Mouse (Mus musculus) adrenal gland, postnatal 25 days (tissue): ENCODE data around the gene Maff. TPM values are rescaled to one million over a fixed set of nuclear protein-coding genes. Genes with fewer than 3 reads are reported as not detected.
A peak's percentile ranks its signal among the peaks of the same experiment; 100 is the strongest.

Experiments used
- DNase-seq: peaks from one replicate; pipeline ENCODE4 v3.0.0; 2021; ENCODE audit warnings: mixed read lengths
- long read RNA-seq: library from polyadenylated mRNA; stranded (forward); transcript quantifications from one replicate; pipeline ENCODE4 v2.0.0, GENCODE M21; 2021
- total RNA-seq: library from RNA; stranded (reverse); gene quantifications from 2 replicates; pipeline ENCODE4 v1.2.3, GENCODE M21; 2021

The Maff gene
- total RNA-seq, result 2.2 and 3.1 TPM in 2 replicates
- long read RNA-seq, partial matches to known transcripts, result 0 of 3 reads
- long read RNA-seq, other reads (novel, unspliced or antisense), result 0 of 3 reads

DNA sequence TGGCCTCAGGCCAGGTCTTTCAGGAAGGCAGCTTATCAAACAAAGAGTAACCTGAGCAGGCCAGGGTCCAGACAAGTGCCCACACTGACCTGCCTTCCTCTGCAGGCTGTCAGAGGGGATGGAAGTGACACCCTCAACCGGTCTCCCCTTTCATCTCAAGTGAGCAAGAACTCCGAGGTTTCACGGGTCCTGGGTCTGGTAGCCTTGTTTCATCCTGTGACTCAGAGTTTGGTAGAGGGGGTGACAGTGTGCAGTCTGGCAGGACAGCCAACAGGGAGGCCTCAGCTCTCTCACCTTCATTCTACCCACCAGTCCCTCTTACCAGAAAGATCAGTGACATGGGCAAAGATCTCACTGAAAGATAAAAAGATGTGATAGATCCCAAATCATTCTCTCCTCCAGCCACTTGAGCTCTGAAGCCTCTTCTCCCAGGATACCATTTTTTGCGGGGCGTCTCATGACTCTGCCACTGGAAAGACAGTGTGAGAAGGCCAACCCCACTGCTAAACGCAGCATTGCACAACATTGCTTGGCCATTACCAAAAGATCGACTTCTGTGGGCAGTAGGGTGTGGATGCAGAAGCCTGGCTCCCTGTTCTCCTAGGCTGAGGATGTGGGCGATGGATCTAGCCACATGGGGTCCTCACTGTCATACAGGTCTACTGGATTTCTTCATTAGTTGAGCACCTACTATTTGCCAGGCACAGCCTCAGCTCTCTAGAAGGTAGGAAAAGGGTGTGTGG, at the start of gene Maff:
TSS of gene Maff (plus strand) at position 571 of the 743 bp plus-strand sequence.
- no peak for DNase-seq

DNA sequence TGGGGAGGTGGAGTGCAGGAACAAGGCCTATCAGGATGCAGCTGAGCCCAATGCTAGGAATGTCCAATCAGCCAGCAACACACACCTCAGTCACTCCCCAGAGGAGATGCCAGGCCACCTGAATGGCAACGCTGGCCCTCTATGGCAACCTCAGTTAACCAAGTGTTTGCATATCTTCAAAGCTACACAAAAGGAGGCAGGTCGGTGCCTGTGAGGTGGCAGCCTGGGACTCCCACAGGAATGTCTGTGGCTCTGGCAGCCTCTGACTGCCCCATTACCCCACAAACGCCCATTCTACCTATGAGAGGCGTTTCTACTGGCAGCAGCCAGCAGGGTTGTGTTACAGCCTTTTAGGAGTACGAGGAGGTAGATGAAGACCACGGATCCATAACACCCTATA, 47.9 kb upstream of the Maff start:
- DNase-seq, result no peak

DNA sequence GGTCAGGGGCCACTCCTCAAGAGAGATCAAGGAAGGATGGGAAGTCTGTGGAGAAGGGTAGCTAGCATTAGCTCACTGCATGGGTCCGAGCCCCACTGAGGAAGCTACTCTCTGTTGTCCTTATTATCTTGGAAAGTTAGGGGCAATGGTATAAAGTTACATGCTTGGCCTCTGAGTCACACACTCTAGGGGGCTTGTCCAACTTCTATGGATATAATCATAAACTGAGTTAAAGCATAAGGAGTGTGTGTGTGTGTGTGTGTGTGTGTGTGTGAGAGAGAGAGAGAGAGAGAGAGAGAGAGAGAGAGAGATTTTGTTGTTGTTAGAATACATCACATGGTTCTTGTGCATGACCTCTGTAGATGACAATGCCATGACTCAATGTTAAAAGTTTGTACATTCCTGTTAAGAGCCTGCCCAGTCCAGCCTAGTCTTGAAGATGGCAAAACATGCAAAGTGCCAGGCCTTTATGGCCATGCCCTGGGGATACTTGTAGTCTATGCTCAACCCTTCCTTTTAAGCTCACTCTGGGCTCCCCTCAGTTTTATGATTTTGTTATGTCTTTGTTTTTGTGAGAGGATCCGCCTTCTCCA, 46.8 kb upstream of the Maff start:
- no peak for DNase-seq

DNA sequence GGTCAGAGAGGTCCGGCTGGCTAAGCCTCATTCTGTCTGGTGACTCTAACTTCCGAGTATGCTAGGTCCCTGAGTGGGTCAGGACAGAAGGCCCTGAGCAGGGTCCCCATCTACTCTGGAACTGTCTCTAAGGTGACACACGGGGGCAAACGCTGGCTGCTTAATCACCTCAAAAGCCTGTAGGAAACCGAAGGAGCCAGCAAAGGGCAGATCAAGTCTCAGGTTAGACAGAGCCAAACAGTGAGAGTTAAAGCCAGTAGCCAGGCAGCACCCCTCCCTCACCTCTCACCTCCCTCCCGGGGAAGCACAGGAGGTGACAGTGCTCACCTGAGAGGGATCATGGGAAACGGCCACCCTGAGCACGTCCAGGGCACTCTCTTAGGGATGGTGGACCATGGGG, 42.7 kb upstream of the Maff start:
- DNase-seq, result no peak

DNA sequence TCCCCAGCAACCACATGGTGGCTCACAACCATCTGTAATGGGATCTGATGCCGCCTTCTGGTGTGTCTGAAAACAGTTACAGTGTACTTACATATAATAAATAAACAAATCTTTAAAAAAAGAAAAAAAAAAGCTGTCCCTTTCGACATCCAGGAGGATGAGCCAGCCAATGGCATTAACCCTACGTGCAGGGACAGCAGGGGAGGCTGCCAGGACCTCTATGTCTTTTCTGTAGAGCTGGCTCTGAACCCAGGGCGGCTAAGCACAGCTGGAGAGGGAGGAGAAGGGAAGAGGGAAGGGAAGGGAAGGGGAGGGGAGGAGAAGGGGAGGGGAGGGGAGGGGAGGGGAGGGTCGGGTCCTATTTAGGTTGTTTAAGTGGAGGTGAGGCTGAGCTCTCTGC, 41.6 kb upstream of the Maff start:
- no peak for DNase-seq

DNA sequence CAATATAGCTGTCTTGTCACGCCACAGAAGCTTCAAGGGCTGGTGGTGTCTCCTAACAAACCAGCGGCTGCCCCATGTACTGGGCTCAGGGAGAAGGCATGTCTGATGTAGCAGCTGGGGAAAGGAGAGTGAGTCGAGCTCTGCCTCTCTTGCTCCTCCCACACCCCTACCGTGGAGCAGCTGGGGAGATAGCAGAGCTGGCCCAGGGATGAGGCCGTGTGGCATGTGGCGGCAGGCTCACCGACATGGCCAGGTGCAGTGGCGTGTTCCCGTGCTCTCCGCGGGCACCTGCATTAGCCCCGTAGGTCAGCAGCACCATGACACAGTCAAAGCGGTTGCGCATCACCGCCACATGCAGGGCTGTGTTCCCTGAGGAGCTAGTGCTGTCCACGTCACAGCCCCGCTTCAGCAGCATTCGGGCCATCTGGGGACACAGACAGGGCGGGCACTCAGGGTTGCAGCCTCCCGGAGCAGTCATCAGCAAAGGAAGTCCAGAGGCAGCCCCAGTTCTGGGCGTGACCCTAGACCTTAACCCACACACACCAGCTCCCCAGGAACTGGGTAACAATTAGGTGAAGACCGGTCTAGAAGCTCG, 40.3 kb upstream of the Maff start:
- DNase-seq, result no peak

DNA sequence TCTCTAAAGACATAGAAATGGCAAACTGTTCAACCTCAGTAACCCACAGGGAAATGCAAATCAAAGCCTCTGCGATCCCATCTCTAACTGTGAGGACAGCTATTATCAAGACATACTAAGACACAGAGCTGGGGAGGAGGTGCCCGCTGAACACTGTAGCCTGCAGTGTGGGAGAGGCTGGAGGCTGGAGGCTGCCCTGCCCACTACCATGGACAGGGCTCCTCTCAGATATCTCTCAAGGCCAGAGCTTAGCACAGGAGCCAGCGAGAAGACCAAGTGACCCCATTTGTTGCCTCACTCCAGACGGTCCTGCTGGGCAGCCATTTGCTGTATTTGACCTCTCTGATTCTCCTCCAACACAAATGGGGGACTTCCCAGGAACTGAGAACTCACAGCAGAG, 38.6 kb upstream of the Maff start:
- DNase-seq, result no peak

DNA sequence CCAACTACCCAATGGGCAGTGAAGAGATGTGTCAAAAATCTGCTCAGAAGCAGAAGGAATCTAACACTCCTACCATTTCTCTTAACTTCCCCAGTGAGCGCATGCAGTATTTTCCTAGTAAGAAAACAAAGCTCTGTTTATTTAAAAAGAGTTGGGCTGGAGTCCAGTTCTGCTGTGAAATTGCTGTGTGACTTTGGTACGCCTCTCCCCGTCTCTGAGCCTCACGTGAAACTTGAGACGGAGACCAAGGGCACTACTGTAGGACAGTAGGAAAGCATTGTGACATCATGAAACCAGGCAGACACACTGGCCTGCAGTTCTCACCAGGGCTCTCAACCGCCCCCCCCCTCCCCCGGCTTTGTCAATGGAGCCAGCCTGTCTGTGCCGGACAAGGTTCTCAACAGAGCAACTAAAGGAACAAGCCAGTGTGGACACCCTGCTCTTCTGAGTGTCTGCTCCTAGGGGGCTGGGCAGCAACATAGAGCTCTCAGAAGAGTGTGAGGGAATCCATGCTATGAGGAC, 32.5 kb upstream of the Maff start:
- DNase-seq, result no peak

DNA sequence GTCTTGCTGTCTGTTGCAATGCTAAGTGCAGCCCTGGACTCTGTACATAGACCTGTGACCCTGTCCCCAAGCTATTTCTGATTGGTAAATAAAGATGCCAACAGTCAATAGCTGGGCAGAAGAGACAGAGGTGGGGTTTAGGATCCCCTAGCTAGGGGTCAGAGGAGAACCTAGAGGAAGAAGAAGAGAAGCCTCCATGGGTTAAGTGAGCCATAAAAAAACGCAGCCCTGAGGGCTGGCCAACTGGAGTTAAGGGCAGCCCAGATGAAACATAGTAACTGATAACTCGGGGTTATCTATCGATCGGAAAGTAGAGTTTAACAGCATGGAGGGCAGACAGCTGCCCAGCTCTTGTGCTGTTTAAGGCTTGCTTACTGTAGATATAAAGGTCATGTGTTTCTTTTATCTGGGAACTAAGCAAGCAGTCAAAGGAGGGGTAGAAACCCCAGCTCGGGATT, 24.7 kb upstream of the Maff start:
- no peak for DNase-seq

DNA sequence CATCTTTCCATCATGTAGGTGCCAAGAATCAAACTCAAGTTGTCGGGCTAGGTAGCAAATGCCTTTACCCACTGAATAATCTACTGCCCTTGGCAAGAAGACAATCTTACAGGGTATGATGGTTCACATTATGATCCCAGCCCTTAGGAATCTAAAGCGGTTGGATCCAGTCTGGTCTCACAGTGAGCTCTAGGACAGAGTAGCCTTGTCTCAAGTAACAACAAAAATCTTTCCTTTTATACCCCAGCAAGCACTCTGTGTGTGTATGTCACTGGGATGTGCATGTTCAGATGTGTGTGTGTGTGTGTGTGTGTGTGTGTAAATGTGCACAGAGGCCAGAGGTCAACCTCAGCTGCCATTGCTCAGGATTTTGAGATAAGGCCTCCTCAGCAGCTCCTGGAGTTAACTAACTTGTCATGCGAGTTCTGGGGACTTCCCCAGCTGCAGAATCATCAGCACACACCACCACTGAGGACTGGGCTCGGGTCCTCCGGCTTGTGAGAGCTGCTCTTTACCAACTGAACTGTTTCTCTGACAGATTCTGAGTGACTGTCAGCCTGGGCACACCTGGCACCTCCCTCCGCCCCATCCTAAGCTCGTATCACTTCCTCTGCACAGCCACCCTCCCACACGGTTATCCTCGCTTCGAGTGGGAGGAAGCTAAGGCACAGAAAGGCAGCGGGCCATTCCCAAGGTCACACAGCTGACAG, 24.0 kb upstream of the Maff start:
- DNase-seq, result no peak

DNA sequence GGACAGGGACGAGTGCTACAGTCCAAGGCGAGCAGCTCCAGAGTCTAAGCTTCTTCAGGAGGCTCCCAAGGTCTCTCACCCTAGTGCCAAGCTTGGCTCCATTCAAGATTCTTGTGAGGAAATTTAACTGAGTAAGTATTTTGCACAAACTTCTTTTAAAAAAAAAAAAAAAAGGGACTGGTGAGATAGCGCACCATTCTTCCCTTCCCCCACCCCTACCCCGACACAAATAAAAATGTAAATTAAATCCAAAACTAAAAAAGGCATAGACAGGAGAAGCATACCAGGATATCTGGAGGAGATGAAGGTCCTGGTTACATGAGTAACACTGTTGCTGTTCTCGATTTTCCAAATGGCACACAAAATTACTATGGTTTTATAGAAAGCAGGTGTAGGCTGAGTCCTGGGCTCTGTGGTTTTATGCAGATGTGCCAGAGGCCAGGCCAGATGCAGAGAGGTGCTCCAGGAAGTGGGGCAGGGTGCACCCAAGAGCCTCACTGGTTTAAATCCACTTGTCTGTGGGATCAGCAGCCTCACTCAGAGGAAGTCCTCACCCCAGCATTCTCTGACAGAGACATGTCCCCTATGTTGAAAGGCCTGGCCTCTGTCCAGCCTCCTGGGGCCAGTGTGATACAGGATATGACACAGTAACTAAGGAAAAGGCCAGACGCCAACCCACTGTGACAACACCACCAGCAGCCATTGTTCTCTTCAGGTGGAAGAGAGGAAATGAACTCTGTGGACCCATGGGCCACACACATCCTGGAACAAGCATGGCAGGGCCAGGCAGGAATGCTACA, 23.2 kb upstream of the Maff start:
- DNase-seq, result peak; percentile 73

DNA sequence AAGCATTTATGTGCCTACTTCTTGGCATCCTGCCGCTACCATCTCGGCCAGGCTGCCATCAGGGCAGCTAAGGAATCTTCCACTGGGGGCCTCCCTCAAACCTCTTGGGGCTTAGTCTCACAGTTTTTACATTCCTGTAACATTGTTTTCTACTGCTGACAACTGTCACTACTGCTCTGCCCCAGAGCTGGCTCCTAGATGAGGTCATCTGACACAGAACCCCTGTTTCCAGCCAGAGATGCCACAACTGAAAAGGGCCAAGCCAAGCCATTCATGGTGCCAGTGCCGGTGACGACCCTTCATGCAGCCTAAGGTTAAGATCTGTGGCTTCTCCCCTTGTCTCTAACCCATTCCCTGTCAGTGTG, 22.6 kb upstream of the Maff start:
- no peak for DNase-seq

DNA sequence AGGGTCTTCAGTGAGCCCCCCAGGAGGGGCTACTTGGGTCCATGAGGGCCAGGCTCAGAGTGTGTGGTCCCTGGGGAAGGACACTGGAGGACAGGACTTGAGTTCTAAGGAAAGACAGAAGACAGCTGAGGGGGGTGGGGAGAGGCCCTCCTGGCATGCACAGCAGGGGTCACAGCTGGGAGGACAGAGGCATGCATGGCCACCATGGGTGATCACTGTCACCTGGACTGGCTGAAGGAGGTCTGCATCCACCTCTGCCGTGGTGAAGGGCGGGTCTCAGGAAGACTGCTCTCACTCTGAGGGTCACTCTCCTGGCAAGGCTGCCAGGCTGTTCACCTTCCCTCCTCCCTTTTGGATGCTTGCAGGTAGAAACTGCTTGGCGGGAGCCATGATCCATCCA, 22.0 kb upstream of the Maff start:
- no peak for DNase-seq

DNA sequence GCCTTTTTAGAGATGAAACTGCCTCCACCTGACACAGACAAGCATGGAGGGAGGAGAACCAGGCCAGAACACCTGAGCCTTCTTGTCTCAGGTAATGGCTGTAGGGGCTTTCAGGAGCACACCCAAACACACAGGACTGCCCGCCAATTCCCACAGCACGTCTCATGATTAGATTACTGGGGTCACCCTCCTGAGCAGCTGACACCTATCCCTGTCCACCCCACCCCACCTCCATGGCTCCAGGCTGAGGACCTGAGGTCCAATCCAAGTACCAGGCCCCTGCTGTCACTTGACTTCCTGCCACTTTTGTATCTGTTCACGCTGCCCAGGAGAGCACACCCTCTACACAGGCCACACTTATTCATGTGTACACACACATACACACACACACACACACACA, 20.7 kb upstream of the Maff start:
- no peak for DNase-seq

DNA sequence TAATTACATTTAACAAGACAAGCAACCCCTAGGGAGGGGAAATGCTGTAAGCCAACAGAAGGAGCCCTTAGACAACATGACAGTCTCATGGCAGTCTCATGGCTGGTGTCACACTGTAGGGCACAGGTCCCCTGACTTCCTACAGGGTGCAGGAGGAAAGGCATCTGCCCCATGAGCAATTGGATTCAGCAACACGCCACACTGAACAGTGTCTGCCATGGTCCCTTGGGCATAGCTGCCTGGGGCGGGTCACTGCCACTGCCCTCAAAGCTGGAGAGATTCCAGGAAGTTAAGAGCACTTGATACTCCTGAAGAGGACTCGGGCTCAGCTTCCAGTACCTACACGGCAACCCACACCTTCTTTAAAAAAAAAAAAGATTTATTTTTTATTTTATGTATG, 20.2 kb upstream of the Maff start:
- DNase-seq, result no peak

DNA sequence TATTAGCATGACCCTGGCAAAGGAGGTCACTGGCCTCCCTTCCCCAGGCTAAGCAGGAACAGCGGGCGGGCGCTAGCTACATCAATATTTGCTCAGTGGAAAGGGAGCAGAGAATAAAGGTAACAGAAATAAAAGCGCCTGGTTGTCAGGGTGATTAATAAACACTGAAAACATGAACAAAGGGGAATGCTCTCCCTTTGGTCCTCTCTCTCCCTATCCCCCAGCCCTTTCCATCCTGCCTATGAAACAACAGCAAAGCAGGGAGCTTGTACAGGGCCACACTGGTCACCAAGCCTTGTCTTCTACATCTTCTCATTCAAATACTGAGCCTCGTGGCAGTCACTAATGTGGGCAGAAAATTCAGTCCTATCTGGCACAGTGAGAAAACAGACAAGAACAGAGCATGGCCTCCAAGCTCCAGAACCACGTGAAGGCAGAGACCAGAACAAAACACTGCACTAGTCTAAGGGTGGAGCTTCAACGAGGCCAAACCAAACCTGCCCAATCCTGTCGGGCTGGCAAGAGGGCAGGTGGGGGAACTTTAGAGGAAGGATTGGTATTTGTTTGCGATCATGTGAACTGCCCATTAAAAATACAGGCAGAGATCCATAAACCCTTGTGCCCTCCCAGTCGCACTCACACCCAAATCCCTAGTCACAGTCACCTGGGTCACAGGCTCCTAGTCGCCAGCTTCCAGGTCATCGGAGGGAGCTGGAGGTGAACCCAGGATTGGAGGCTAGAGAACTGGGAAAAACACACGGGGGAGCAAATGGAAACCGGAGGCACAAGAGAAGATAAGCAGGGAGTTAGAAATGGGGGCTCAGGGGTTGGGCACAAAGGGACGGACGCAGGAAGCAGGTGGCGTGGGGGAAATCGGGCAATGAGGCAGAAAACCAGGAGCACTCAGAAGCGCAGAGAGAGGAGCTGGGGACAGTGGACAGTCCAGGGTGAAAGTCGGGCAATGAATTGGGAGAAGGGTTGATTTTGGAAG, 19.2 kb upstream of the Maff start:
- DNase-seq, result peak; percentile 23

DNA sequence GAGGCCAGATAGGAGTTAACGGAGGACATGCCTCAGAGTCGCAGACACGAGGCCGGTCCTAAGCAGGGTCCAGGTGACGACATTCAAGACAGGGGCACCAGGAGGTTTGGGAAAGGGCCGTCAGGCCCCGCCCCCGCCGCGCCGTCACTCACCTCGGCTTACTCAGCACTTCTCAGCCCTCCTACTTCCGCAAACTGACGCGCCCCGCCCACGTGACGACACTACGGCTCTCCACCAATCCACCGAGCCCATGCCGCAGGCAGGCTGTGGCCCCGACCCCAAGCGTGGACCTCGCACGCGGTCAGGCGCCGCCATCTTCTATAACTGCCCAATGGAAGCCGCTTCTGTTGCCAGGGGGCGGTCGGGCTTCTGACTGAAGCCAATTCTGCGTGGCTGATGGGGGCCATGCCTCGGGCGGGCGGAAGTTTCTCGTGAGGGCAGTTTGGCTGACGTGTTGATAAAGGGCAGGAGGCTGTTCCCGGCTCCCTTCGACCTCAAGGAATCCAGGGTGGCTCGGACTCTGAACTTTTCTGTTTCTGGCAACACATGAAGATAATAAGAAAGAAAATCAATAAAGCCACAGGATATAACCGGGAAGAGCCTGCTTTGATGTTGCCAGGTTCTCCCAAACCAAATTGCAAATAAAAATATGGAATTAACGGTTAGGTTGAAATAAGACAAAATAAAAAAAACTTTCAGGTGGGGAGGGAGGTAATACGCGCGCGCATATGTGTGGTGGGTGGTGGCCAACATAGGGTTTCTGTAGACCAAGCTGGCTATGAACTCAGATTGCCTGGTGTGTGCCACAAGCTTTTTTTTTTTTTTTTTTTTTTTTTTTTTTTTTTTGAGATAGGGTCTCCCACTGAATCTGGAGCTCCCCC, 18.1 kb upstream of the Maff start, which contains the start of gene Pla2g6:
TSS of gene Pla2g6 (minus strand) at position 333 of the 881 bp plus-strand sequence.
- peak; percentile 99 for DNase-seq

DNA sequence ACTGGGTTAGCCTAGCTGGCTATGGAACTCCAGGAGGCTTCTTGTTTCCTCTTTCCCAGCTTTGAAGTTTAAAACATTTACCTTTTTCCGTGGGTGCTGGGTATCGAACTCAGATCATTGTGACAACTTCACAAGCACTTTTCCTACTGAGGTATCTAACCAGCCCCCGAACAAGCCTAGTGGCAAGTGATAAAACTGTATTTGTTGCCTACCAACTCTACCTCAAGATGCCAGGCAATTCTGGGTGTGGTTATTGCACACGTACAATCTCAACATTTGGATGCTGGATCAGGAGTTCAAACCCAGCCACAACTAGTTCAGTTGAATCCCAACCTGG, 17.5 kb upstream of the Maff start:
- DNase-seq, result no peak

DNA sequence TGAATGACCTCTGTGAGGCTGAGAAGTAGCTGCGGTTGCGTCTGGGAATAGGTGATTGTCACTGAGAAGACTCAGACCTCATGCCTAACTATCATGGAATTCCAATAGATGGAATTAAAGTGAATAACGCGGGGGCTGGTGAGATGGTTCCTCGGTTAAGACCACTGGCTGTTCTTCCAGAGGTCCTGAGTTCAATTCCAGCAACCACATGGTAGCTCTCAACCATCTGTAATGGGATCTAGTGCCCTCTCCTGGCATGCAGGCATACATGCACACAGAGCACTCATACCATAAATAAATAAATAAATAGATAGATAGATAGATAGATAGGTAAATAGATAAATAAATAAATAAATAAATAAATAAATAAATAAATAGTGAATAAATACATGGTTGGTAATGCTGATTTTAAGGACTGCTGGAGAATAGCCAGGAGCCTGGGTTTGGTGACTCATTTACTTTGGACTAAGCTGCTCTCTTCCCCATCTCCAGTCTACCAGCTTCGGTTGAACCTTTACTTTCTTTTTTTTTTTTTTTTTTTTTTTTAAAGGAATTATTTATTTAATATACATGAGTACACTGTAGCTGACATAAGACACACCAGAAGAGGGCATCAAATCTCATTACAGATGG, 17.0 kb upstream of the Maff start:
- no peak for DNase-seq
